In genomic region chr6:97147755-97148382, GRCm38 (mm10) we compare ENCODE assay signal across 8 mouse cellular contexts. TPM values are rescaled to one million over a fixed set of nuclear protein-coding genes. Genes with fewer than 3 reads are reported as not detected.
DNase-seq lines count a peak whose midpoint lies in the region; ATAC-seq and TF ChIP-seq lines count a peak whose summit lies in the region.

No protein-coding gene starts in this region.

- no peaks in the 10 kb centered on the region for H3K36me3 ChIP-seq in intestine, embryonic 14.5 days (ENCODE audit: control insufficient read depth, insufficient read depth, low read length)
- peaks cover 11% of the 10 kb centered on the region; the same call in 1 of the 2 replicates for H3K36me3 ChIP-seq in limb, embryonic 10.5 days
- H3K36me3 ChIP-seq in midbrain, embryonic 10.5 days = peaks cover 3% of the 10 kb centered on the region; the same call in 1 of the 2 replicates
- H3K36me3 ChIP-seq in stomach, postnatal 0 days (ENCODE audit: control insufficient read depth, insufficient read depth, low read length) = no peaks in the 10 kb centered on the region; the same call in 1 of the 2 replicates

- no peak for TF ChIP-seq CTCF in stomach, postnatal 0 days (IDR thresholded peaks at IDR 0.05; ENCODE audit: low read depth)

- H3K27ac ChIP-seq in intestine, embryonic 14.5 days (ENCODE audit: low read depth) = peak overlapping the region; percentile 67
- peak overlapping the region; percentile 95 for H3K27ac ChIP-seq in limb, embryonic 10.5 days
- H3K27ac ChIP-seq in midbrain, embryonic 10.5 days (replicated peaks) = peak overlapping the region; percentile 91
- H3K27ac ChIP-seq in stomach, postnatal 0 days (replicated peaks) = peak overlapping the region; percentile 95

- no peak for TF ChIP-seq EP300 in stomach, postnatal 0 days (optimal IDR thresholded peaks at IDR 0.05)

- no peak for ATAC-seq in intestine, embryonic 14.5 days (replicated peaks; ENCODE audit: low FRiP score, low TSS enrichment, low read depth)
- ATAC-seq in stomach, postnatal 0 days (ENCODE audit: low FRiP score, low TSS enrichment) = no peak

- H3K9me3 ChIP-seq in intestine, embryonic 14.5 days (ENCODE audit: control insufficient read depth, low read length) = no peaks in the 10 kb centered on the region
- no peaks in the 10 kb centered on the region for H3K9me3 ChIP-seq in limb, embryonic 10.5 days (replicated peaks)
- no peaks in the 10 kb centered on the region for H3K9me3 ChIP-seq in midbrain, embryonic 10.5 days (replicated peaks)
- no peaks in the 10 kb centered on the region for H3K9me3 ChIP-seq in stomach, postnatal 0 days (ENCODE audit: control insufficient read depth, low read length)

- peak; percentile 29 for DNase-seq in right cerebral cortex, adult 18-20 months
- no peak for DNase-seq in right cerebral cortex, postnatal 36 days (ENCODE audit: low spot score in 2 of 2)
- peak; percentile 44 for DNase-seq in cerebellum, adult 9-10 months
- peak; percentile 51 for DNase-seq in gastrocnemius, adult 18-20 months (ENCODE audit: low spot score)
- peak; percentile 75 for DNase-seq in intestine, embryonic 14.5 days (ENCODE audit: low spot score)
- peak; percentile 50 for DNase-seq in limb, embryonic 10.5 days (ENCODE audit: low spot score)
- DNase-seq in midbrain, embryonic 10.5 days (ENCODE audit: low spot score) = peak; percentile 33
- DNase-seq in stomach, postnatal 0 days (ENCODE audit: low spot score) = peak; percentile 62

- H3K27me3 ChIP-seq in intestine, embryonic 14.5 days (replicated peaks; ENCODE audit: control insufficient read depth, insufficient read depth, low read length) = no peaks in the 10 kb centered on the region
- H3K27me3 ChIP-seq in limb, embryonic 10.5 days (ENCODE audit: low read depth, poor library complexity, severe bottlenecking) = no peaks in the 10 kb centered on the region
- H3K27me3 ChIP-seq in midbrain, embryonic 10.5 days (ENCODE audit: low read depth, poor library complexity, severe bottlenecking) = peaks cover 17% of the 10 kb centered on the region; the same call in 1 of the 2 replicates
- H3K27me3 ChIP-seq in stomach, postnatal 0 days (ENCODE audit: control insufficient read depth, insufficient read depth, low read length) = no peaks in the 10 kb centered on the region

- 26% methylated on average over 18 of the region's 18 CpGs for WGBS in intestine, embryonic 14.5 days
- WGBS in limb, embryonic 10.5 days = 20% methylated on average over 18 of the region's 18 CpGs
- WGBS in midbrain, embryonic 10.5 days = 27% methylated on average over 18 of the region's 18 CpGs
- 10% methylated on average over 18 of the region's 18 CpGs for WGBS in stomach, postnatal 0 days

- H3K4me1 ChIP-seq in intestine, embryonic 14.5 days (replicated peaks; ENCODE audit: control insufficient read depth, insufficient read depth, low read length) = peaks cover 19% of the 10 kb centered on the region
- peaks cover 52% of the 10 kb centered on the region for H3K4me1 ChIP-seq in limb, embryonic 10.5 days
- peaks cover 35% of the 10 kb centered on the region for H3K4me1 ChIP-seq in midbrain, embryonic 10.5 days
- no peaks in the 10 kb centered on the region for H3K4me1 ChIP-seq in stomach, postnatal 0 days (replicated peaks; ENCODE audit: control insufficient read depth, insufficient read depth)

- H3K9ac ChIP-seq in intestine, embryonic 14.5 days (ENCODE audit: low read length) = peak overlapping the region; percentile 69
- peak overlapping the region; percentile 93 for H3K9ac ChIP-seq in stomach, postnatal 0 days (ENCODE audit: low read length)

- peak overlapping the region; percentile 58 for H3K4me3 ChIP-seq in intestine, embryonic 14.5 days (ENCODE audit: low read depth, low read length)
- H3K4me3 ChIP-seq in limb, embryonic 10.5 days = peak overlapping the region; percentile 82
- peak overlapping the region; percentile 84 for H3K4me3 ChIP-seq in midbrain, embryonic 10.5 days
- H3K4me3 ChIP-seq in stomach, postnatal 0 days (ENCODE audit: low read depth, low read length) = peak overlapping the region; percentile 73

- peak overlapping the region; percentile 87 for H3K4me2 ChIP-seq in intestine, embryonic 14.5 days (ENCODE audit: low read length)
- H3K4me2 ChIP-seq in stomach, postnatal 0 days (replicated peaks; ENCODE audit: low read depth) = peak overlapping the region; percentile 98

RNA-seq across cellular contexts. Expression of gene Eogt, which starts 1.1 kb away (rescaled TPM):
- 1 to 10 TPM; 4.4 to 9.2 TPM for total RNA-seq in gastrocnemius, adult 18-20 months (2021)
- 6.8 and 9.3 TPM in 2 replicates for polyA plus RNA-seq in intestine, embryonic 14.5 days (2014; fragmentation: Nextera tagmentation; extraction: Ambion mirVana)
- polyA plus RNA-seq in limb, embryonic 10.5 days (2016; fragmentation: Nextera tagmentation; extraction: Ambion mirVana) = 20.8 and 22.0 TPM in 2 replicates
- polyA plus RNA-seq in midbrain, embryonic 10.5 days (2016; fragmentation: Nextera tagmentation; extraction: Ambion mirVana) = 10.1 and 11.1 TPM in 2 replicates
- polyA plus RNA-seq in stomach, postnatal 0 days (2015; fragmentation: Nextera tagmentation; extraction: Ambion mirVana) = 5.0 and 5.1 TPM in 2 replicates

RNA-seq across cellular contexts. Expression of gene Tmf1, which starts 31.1 kb away (rescaled TPM):
- total RNA-seq in gastrocnemius, adult 18-20 months (2021) = 10 to 100 TPM; 54.6 to 55.4 TPM
- polyA plus RNA-seq in intestine, embryonic 14.5 days (2014; fragmentation: Nextera tagmentation; extraction: Ambion mirVana) = 27.8 and 27.9 TPM in 2 replicates
- 20.9 and 27.8 TPM in 2 replicates for polyA plus RNA-seq in limb, embryonic 10.5 days (2016; fragmentation: Nextera tagmentation; extraction: Ambion mirVana)
- polyA plus RNA-seq in midbrain, embryonic 10.5 days (2016; fragmentation: Nextera tagmentation; extraction: Ambion mirVana) = 24.1 and 28.8 TPM in 2 replicates
- 27.4 and 34.3 TPM in 2 replicates for polyA plus RNA-seq in stomach, postnatal 0 days (2015; fragmentation: Nextera tagmentation; extraction: Ambion mirVana)

RNA-seq across cellular contexts. Expression of gene Uba3, which starts 57.6 kb away (rescaled TPM):
- total RNA-seq in gastrocnemius, adult 18-20 months (2021) = 10 to 100 TPM; 30.3 to 39.0 TPM
- 64.8 and 72.1 TPM in 2 replicates for polyA plus RNA-seq in intestine, embryonic 14.5 days (2014; fragmentation: Nextera tagmentation; extraction: Ambion mirVana)
- 85.0 and 96.2 TPM in 2 replicates for polyA plus RNA-seq in limb, embryonic 10.5 days (2016; fragmentation: Nextera tagmentation; extraction: Ambion mirVana)
- polyA plus RNA-seq in midbrain, embryonic 10.5 days (2016; fragmentation: Nextera tagmentation; extraction: Ambion mirVana) = 85.0 and 85.6 TPM in 2 replicates
- polyA plus RNA-seq in stomach, postnatal 0 days (2015; fragmentation: Nextera tagmentation; extraction: Ambion mirVana) = 33.3 and 33.7 TPM in 2 replicates

Comparison
In these comparisons a context has a peak if more than half of its experiments do, and no peak if none do; other contexts are left out.
1. DNase-seq: peak in right cerebral cortex, adult 18-20 months (single experiment), cerebellum, adult 9-10 months (single experiment), gastrocnemius, adult 18-20 months (single experiment), intestine, embryonic 14.5 days (single experiment), limb, embryonic 10.5 days (single experiment), midbrain, embryonic 10.5 days (single experiment) and stomach, postnatal 0 days (single experiment); none in right cerebral cortex, postnatal 36 days (0 of 2).
2. Peak in every context shown above with its lines, with median percentiles within 50 percentile points of each other: H3K27ac ChIP-seq and H3K4me3 ChIP-seq.